Mouse (Mus musculus): ENCODE results near the gene Cdh23. TPM values are rescaled to one million over a fixed set of nuclear protein-coding genes. Genes with fewer than 3 reads are reported as not detected.

The Cdh23 gene
- total RNA-seq, 2 experiments from 2014 or later, result 5.1 to 6.0 TPM

GRCm38 (mm10) chr10:60525081-60525480, 171.2 kb downstream of the Cdh23 start:
- intact Hi-C loops (cut with DNase I), result no loop called here
- no peak for DNase-seq

GRCm38 (mm10) chr10:60516286-60516685, 180.0 kb downstream of the Cdh23 start:
- no peak for DNase-seq
- intact Hi-C loops (cut with DNase I), result no loop called here

- intact Hi-C loops (cut with DNase I), result no loop called here
- DNase-seq, result no peak
Observed at GRCm38 (mm10) chr10:60498538-60498937, 197.8 kb downstream of the Cdh23 start.

- intact Hi-C loops (cut with DNase I), result no loop called here
- DNase-seq, result peak; percentile 14 to 22
Observed at GRCm38 (mm10) chr10:60495070-60495469, 201.2 kb downstream of the Cdh23 start.

- intact Hi-C loops (cut with DNase I), result no loop called here
Observed at GRCm38 (mm10) chr10:60491538-60491937, 204.8 kb downstream of the Cdh23 start.

GRCm38 (mm10) chr10:60481381-60481780, 214.9 kb downstream of the Cdh23 start:
- intact Hi-C loops (cut with DNase I), result no loop called here
- DNase-seq, result no peak

More at GRCm38 (mm10) chr10:60491538-60491937, 204.8 kb downstream of the Cdh23 start:
- DNase-seq, result no peak

GRCm38 (mm10) chr10:60474549-60474948, 221.7 kb downstream of the Cdh23 start:
- intact Hi-C loops (cut with DNase I), result no loop called here
- no peak for DNase-seq

DNA sequence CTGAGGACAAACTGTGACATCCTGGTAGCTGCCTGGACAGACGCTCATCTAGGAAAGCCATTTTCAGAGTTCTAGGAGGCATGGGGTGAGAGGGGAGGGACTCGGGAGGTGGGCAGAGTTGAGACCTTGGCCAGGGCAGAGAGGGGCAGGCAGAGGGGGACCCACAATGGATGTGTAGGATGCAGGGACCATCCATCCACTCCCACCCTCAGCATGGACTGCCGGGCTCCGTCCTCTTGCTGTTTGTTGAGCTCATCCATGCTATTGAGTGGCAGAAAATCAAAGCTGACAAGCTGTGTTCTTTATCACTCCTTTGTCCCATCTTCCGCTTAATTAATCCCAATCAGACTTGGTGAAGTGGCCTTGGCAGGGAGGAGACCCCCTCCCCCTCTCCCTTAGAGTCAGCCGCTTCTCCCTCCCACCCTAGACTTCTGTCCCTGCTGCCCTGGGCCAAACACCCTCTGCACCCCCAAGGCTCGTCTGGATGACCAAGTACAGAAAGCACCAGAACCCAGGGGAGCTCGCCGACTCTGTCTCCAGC, 222.4 kb downstream of the Cdh23 start:
- intact Hi-C loops (cut with DNase I), result no loop called here
- no peak for DNase-seq

GRCm38 (mm10) chr10:60467752-60468151, 228.5 kb downstream of the Cdh23 start:
- intact Hi-C loops (cut with DNase I), result no loop called here

DNA sequence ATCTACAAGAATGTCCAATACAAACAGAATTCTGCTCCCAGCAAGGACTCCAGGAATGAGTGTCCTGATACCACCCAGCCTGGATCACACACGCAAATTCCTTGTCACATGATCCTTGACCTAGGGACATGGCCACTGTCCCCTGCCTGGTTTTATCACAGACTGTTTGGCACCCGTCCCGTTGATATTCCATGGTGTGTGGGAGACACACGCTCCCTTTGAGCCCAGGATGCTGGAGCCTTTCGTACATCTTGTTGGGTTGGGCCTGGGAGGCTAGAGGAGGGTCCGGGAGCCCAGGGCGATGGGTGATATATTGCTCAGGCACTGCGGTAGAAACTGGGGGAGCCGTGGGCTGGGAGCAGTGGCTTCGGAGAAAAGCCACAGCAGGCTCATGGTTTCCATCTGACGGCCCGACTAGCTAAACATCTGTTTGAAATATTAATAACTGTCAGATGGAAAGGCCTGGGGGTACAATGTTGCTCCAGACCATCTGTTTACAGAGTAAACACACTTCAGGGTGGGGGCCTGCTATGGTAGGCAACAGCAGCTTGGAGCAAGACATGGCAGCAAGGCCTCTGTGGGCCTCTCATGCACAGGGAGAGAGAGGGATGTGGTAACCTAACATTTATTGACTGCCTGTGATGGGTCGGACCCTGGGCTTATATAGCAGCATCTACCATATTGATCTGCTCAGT, 232.2 kb downstream of the Cdh23 start:
- intact Hi-C loops (cut with DNase I), result no loop called here
- DNase-seq, result no peak

More at GRCm38 (mm10) chr10:60467752-60468151, 228.5 kb downstream of the Cdh23 start:
- no peak for DNase-seq

- intact Hi-C loops (cut with DNase I), result no loop called here
Observed at GRCm38 (mm10) chr10:60456662-60457397, 239.5 kb downstream of the Cdh23 start.

DNA sequence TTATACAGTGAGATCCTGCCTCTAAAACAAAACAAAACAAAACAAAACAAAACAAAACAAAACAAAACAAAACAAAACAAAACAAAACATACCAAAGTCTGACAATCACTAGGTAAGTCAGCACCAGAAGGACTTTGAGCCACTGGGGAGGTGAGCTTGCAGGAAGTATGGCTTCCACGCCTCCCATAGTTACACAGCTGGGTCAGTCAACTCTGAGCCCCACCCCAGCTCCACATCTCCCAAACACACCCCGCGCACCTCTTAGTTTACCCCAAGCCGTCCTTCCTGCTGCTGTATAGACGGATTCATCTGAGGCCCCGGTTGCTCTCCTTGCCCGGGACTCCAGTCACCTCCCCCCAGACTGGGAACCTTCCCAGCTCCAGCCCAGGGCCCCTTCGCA, 241.1 kb downstream of the Cdh23 start:
- no peak for DNase-seq
- intact Hi-C loops (cut with DNase I), result no loop called here

More at GRCm38 (mm10) chr10:60456662-60457397, 239.5 kb downstream of the Cdh23 start:
- no peak for DNase-seq

- DNase-seq, result no peak
- intact Hi-C loops (cut with DNase I), result no loop called here
Observed at GRCm38 (mm10) chr10:60447186-60447585, 249.1 kb downstream of the Cdh23 start.

DNA sequence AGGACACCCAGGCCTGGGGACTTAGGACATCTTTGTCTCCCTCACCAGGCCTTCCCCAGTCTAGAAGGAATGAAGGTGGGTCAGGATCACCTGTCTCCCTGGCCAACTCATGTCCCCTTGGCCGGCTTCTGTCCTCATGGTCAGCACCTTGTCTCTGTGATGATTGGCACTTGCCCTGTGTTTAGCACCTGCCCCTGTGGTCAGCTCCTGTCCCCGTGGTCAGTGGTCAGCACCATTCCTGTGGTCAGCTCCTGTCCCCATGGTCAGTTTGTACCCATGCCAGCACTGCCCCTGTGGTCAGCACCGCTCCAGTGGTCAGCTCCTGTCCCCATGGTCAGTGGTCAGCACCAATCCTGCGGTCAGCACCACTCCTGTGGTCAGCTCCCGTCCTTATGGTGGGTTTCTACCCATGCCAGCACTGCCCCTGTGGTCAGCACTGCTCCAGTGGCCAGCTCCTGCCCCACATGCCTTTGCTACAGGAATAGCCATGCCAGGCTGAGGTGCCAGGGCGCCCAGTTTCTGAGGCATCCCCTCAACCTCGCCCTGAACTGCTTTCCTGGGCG, 251.2 kb downstream of the Cdh23 start:
- peak; percentile 15 to 49 for DNase-seq
- intact Hi-C loops (cut with DNase I), result no loop called here

DNA sequence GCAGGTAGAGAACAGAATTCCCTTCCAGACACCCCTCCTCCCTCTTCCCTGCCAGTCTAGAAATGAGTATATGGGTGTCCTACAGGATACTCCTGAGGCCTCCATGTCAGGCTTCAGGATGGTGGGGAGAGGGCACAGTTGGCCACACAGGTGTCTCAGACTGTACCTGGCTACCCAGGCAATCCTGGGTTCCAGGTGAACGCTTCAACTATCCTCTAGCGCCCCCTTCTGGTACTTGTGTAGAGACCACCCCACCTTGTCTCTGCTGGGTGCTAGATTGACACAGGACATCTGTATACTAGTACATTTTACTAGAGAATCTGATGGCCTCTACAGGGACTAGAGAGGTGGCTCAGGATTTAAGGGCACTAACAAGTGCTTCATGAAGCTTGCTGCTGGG, 253.2 kb downstream of the Cdh23 start:
- no peak for DNase-seq
- intact Hi-C loops (cut with DNase I), result no loop called here

- intact Hi-C loops (cut with DNase I), result no loop called here
- DNase-seq, result no peak
Observed at GRCm38 (mm10) chr10:60442321-60442720, 254.0 kb downstream of the Cdh23 start.

GRCm38 (mm10) chr10:60432679-60433078, 263.6 kb downstream of the Cdh23 start:
- intact Hi-C loops (cut with DNase I), result loop anchor here (10.0 kb wide), 1 partner anchor 422 kb away; no protein-coding TSS in a partner anchor
- no peak for DNase-seq

DNA sequence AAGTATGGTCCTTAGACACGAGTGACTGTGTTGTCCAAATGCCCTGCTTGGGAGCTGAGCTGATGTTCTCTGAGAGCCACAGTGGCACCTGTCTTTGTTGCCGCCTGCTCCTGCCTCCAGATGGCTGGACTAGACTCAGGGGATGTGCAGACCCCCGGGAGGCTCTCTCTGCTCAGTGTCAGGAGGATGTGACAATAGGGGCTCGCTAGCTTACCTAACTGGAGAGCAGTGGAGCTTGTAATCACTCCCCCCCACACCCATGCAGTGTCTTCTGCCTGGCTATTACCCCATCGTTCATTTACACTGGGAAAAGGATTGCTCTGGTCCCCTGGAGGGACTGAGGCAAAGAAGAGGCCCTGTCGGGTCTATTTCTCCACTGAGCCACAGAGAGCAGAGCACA, 265.7 kb downstream of the Cdh23 start:
- intact Hi-C loops (cut with DNase I), result loop anchor here (10.0 kb wide), 1 partner anchor 424 kb away; no protein-coding TSS in a partner anchor
- no peak for DNase-seq

GRCm38 (mm10) chr10:60430001-60430400, 266.3 kb downstream of the Cdh23 start:
- DNase-seq, result no peak
- intact Hi-C loops (cut with DNase I), result loop anchor here (10.0 kb wide), 1 partner anchor 425 kb away; no protein-coding TSS in a partner anchor

- intact Hi-C loops (cut with DNase I), result no loop called here
- DNase-seq, result no peak
Observed at GRCm38 (mm10) chr10:60422756-60423155, 273.5 kb downstream of the Cdh23 start.

GRCm38 (mm10) chr10:60419624-60420023, 276.7 kb downstream of the Cdh23 start:
- intact Hi-C loops (cut with DNase I), result loop anchor here (2.0 kb wide), 1 partner anchor 277 kb away; the partner anchor contains the start of gene Cdh23
- no peak for DNase-seq

Data from heart, postnatal 14 days (tissue).